Mouse (Mus musculus) thymus, adult 2 months (tissue): ENCODE data around the gene Zbed6. TPM values are rescaled to one million over a fixed set of nuclear protein-coding genes. Genes with fewer than 3 reads are reported as not detected.

ENCODE experiments used
- DNase-seq: peaks from one replicate; pipeline ENCODE4 v3.0.0; 2021
- H3K27ac ChIP-seq: fragments of 200-500 bp; 2 replicates; pipeline ENCODE4 v1.5.1; 2012; ENCODE audit warnings: low read length, control low read depth; ENCODE audit not compliant: control insufficient read depth, insufficient read depth
- H3K27me3 ChIP-seq: fragments of 200-500 bp; 2 replicates; pipeline ENCODE4 v1.6.1; 2012; ENCODE audit warnings: mild to moderate bottlenecking, low read length, moderate library complexity, mixed read lengths; ENCODE audit not compliant: control insufficient read depth, insufficient read depth
- H3K36me3 ChIP-seq: fragments of 200-500 bp; 2 replicates; pipeline ENCODE4 v1.6.1; 2012; ENCODE audit warnings: mild to moderate bottlenecking, low read length, moderate library complexity; ENCODE audit not compliant: control insufficient read depth, insufficient read depth
- H3K4me1 ChIP-seq: fragments of 200-500 bp; replicated peaks from 2 replicates; pipeline ENCODE4 v1.6.1; 2012; ENCODE audit warnings: low read length; ENCODE audit not compliant: control insufficient read depth, insufficient read depth
- H3K4me3 ChIP-seq: fragments of 200-500 bp; 2 replicates; pipeline ENCODE4 v1.5.1; 2012; ENCODE audit warnings: mild to moderate bottlenecking, low read length, control low read depth, moderate library complexity; ENCODE audit not compliant: control insufficient read depth, insufficient read depth
- CTCF ChIP-seq: fragments of 200-500 bp; IDR thresholded peaks from 2 replicates; pipeline ENCODE4 v1.5.1; 2012; ENCODE audit warnings: mild to moderate bottlenecking, control low read depth, low read length, moderate library complexity, borderline replicate concordance; ENCODE audit not compliant: control insufficient read depth, poor library complexity, insufficient read depth; ENCODE audit errors: extremely low read depth
- POLR2A ChIP-seq: fragments of 200-500 bp; IDR thresholded peaks from 2 replicates; pipeline ENCODE4 v1.6.1; 2012; ENCODE audit warnings: mild to moderate bottlenecking, low read length, control low read depth, moderate library complexity; ENCODE audit not compliant: control insufficient read depth, poor library complexity, insufficient read depth; ENCODE audit errors: extremely low read depth
- WGBS: fragments of 180-500 bp; shearing (Covaris S2); methylation state at CpG from one replicate; pipeline ENCODE4 v1.1.7; 2018; 5-methylcytosine and 5-hydroxymethylcytosine counted together
- polyA plus RNA-seq: library from polyadenylated mRNA; depleted of rRNA; stranded (reverse); fragments of >200 nt; gene quantifications from 2 replicates; pipeline ENCODE4 v1.2.3, GENCODE M21; 2012

Zbed6 gene
- polyA plus RNA-seq, 1 experiment, result 5.3 TPM

- H3K4me1 ChIP-seq, result 0 out of 2 replicates have a peak, but pooled peaks cover 3% of the 10 kb centered on the region
- H3K27ac ChIP-seq, result no peak overlapping the region
- TF ChIP-seq POLR2A (no peak), CTCF (no peak)
- H3K27me3 ChIP-seq, result no peaks in the 10 kb centered on the region
- H3K36me3 ChIP-seq, result no peaks in the 10 kb centered on the region
- no peak for DNase-seq
- H3K4me3 ChIP-seq, result no peak overlapping the region
- 95% methylated on average over 11 of the region's 11 CpGs for WGBS
Observed at GRCm38 (mm10) chr1:133664203-133664970, 3.7 kb upstream of the Zbed6 start.

- H3K27ac ChIP-seq, result no peak overlapping the region
- DNase-seq, result no peak
- 91% methylated on average over 4 of the region's 4 CpGs for WGBS
Observed at GRCm38 (mm10) chr1:133663427-133663826, 2.7 kb upstream of the Zbed6 start.

GRCm38 (mm10) chr1:133662941-133663340, 2.3 kb upstream of the Zbed6 start:
- Histone ChIP-seq H3K36me3 (peaks cover 3% of the 10 kb centered on the region; the same call in 1 of the 2 replicates), H3K4me3 (no peak overlapping the region), H3K27ac (no peak overlapping the region), H3K27me3 (no peaks in the 10 kb centered on the region), H3K4me1 (0 out of 2 replicates have a peak, but pooled peaks cover 3% of the 10 kb centered on the region)
- DNase-seq, result no peak
- WGBS, result 99% methylated on average over 7 of the region's 7 CpGs
- no peak for TF ChIP-seq POLR2A
- no peak for TF ChIP-seq CTCF

More at GRCm38 (mm10) chr1:133663427-133663826, 2.7 kb upstream of the Zbed6 start:
- 0 out of 2 replicates have a peak, but pooled peaks cover 3% of the 10 kb centered on the region for H3K4me1 ChIP-seq
- no peaks in the 10 kb centered on the region for H3K27me3 ChIP-seq
- no peak overlapping the region for H3K4me3 ChIP-seq
- TF ChIP-seq POLR2A (no peak), CTCF (no peak)
- peaks cover 3% of the 10 kb centered on the region; the same call in 1 of the 2 replicates for H3K36me3 ChIP-seq

GRCm38 (mm10) chr1:133661203-133661933, 683 bp upstream of the Zbed6 start, which contains the start of gene Gm38394:
Gene Gm38394, minus strand, starts transcription at chr1:133661318.
- Histone ChIP-seq H3K27me3 (no peaks in the 10 kb centered on the region), H3K4me1 (0 out of 2 replicates have a peak, but pooled peaks cover 3% of the 10 kb centered on the region), H3K4me3 (peak within 1 kb of the TSS; percentile 62), H3K27ac (peak within 1 kb of the TSS; percentile 41), H3K36me3 (peaks cover 13% of the 10 kb centered on the region; the same call in 1 of the 2 replicates)
- 2% methylated on average over 26 of the region's 26 CpGs for WGBS
- peak; percentile 90 for DNase-seq
- peak; percentile 66 for TF ChIP-seq POLR2A
- peak; percentile 54; the same call in 1 of the 2 replicates for TF ChIP-seq CTCF

- TF ChIP-seq POLR2A, result no peak
- TF ChIP-seq CTCF, result no peak
- H3K27ac ChIP-seq, result no peak overlapping the region
- H3K36me3 ChIP-seq, result peaks cover 14% of the 10 kb centered on the region; the same call in 1 of the 2 replicates
- no peak overlapping the region for H3K4me3 ChIP-seq
- WGBS, result 95% methylated on average over 3 of the region's 3 CpGs
- no peak for DNase-seq
- no peaks in the 10 kb centered on the region for H3K27me3 ChIP-seq
- H3K4me1 ChIP-seq, result 0 out of 2 replicates have a peak, but pooled peaks cover 3% of the 10 kb centered on the region
Observed at GRCm38 (mm10) chr1:133658878-133659277, 1.8 kb downstream of the Zbed6 start.

GRCm38 (mm10) chr1:133656811-133657210, 3.9 kb downstream of the Zbed6 start:
- Histone ChIP-seq H3K36me3 (peaks cover 18% of the 10 kb centered on the region; the same call in 1 of the 2 replicates), H3K4me3 (no peak overlapping the region), H3K27ac (no peak overlapping the region), H3K4me1 (0 out of 2 replicates have a peak, but pooled peaks cover 3% of the 10 kb centered on the region), H3K27me3 (no peaks in the 10 kb centered on the region)
- DNase-seq, result no peak
- WGBS, result 94% methylated on average over 5 of the region's 5 CpGs
- TF ChIP-seq CTCF (no peak), POLR2A (no peak)

- Histone ChIP-seq H3K4me1 (no peaks in the 10 kb centered on the region), H3K27ac (no peak overlapping the region), H3K36me3 (peaks cover 15% of the 10 kb centered on the region; the same call in 1 of the 2 replicates), H3K4me3 (no peak overlapping the region), H3K27me3 (no peaks in the 10 kb centered on the region)
- TF ChIP-seq POLR2A, result no peak
- no peak for TF ChIP-seq CTCF
- no peak for DNase-seq
- WGBS, result 100% methylated on average over 1 of the region's 1 CpGs
Observed at GRCm38 (mm10) chr1:133653033-133653432, 7.7 kb downstream of the Zbed6 start.
